Mouse (Mus musculus): ENCODE measurements around the gene Ppp2r5c.

DNA sequence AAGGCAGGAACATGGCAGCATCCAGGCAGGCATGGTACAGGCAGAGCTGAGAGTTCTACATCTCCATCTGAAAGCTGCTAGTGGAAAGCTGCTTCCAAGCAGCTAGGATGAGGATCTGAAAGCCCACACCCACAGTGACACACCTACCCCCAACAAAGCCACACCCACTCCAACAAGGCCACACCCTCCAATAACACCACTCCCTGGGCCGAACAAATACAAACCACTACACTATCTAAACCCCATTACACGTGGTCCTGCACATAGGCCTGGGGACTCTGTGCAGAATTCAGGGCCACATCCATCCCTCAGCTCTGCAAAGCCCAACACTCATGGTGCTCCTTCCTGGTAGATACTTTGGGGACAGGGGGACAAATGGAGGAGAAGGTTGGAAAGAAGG lies 27.0 kb upstream of the Ppp2r5c start:
- TF ChIP-seq EP300 (IDR thresholded peaks at IDR 0.05; ENCODE audit: low read depth): no peak
- TF ChIP-seq CTCF (IDR thresholded peaks at IDR 0.05; ENCODE audit: low read depth): no peak
